Mouse (Mus musculus): ENCODE data around the gene Wdr89. TPM values are rescaled to one million over a fixed set of nuclear protein-coding genes. Genes with fewer than 3 reads are reported as not detected.
A peak's percentile ranks its signal among the peaks of the same experiment; 100 is the strongest.

The Wdr89 gene
- polyA plus RNA-seq, 1 experiment from 2014 or later, result 5.1 TPM

GRCm38 (mm10) chr12:75663646-75664515, 5.5 kb downstream of the Wdr89 start:
- H3K4me1 ChIP-seq, result peaks cover 5% of the 10 kb centered on the region
- 37% methylated on average over 13 of the region's 13 CpGs for WGBS
- H3K9ac ChIP-seq, result no peak overlapping the region
- ATAC-seq (replicated peaks), result no peak
- no peaks in the 10 kb centered on the region for H3K9me3 ChIP-seq
- no peaks in the 10 kb centered on the region for H3K36me3 ChIP-seq (replicated peaks)
- H3K27me3 ChIP-seq (replicated peaks), result no peaks in the 10 kb centered on the region
- H3K27ac ChIP-seq, result no peak overlapping the region
- no peak overlapping the region for H3K4me3 ChIP-seq
- no peak overlapping the region for H3K4me2 ChIP-seq

DNA sequence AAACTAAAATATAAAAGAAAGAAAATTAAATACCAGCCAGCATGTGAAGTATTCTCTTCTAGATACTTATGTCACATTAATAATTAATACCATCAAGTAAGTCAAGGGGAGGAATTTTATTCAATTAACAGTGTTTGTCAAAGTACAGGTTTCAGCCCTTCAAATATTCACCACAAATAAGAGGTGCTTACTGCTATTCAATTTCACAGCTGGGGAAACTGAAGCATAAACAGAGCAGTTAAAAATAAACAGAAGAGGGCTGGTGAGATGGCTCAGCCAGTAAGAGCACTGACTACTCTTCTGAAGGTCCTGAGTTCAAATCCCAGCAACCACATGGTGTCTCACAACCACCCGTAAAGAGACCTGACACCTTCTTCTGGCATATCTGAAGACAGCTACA, 7.0 kb downstream of the Wdr89 start:
- H3K9me3 ChIP-seq, result no peaks in the 10 kb centered on the region
- 96% methylated on average over 1 of the region's 1 CpGs for WGBS
- ATAC-seq (replicated peaks), result no peak

GRCm38 (mm10) chr12:75658403-75658802, 10.9 kb downstream of the Wdr89 start:
- H3K36me3 ChIP-seq (replicated peaks), result no peaks in the 10 kb centered on the region
- no peak overlapping the region for H3K4me2 ChIP-seq
- H3K9ac ChIP-seq, result no peak overlapping the region
- no peaks in the 10 kb centered on the region for H3K9me3 ChIP-seq
- H3K27me3 ChIP-seq (replicated peaks), result no peaks in the 10 kb centered on the region
- no peak overlapping the region for H3K27ac ChIP-seq
- no peak overlapping the region for H3K4me3 ChIP-seq
- no peak for ATAC-seq (replicated peaks)
- H3K4me1 ChIP-seq, result no peaks in the 10 kb centered on the region
- WGBS, result 65% methylated on average over 6 of the region's 6 CpGs

More for the DNA sequence above, 7.0 kb downstream of the Wdr89 start:
- H3K27ac ChIP-seq, result no peak overlapping the region
- H3K4me1 ChIP-seq, result no peaks in the 10 kb centered on the region
- H3K4me2 ChIP-seq, result no peak overlapping the region
- H3K4me3 ChIP-seq, result no peak overlapping the region
- no peak overlapping the region for H3K9ac ChIP-seq
- no peaks in the 10 kb centered on the region for H3K36me3 ChIP-seq (replicated peaks)
- H3K27me3 ChIP-seq (replicated peaks), result no peaks in the 10 kb centered on the region

DNA sequence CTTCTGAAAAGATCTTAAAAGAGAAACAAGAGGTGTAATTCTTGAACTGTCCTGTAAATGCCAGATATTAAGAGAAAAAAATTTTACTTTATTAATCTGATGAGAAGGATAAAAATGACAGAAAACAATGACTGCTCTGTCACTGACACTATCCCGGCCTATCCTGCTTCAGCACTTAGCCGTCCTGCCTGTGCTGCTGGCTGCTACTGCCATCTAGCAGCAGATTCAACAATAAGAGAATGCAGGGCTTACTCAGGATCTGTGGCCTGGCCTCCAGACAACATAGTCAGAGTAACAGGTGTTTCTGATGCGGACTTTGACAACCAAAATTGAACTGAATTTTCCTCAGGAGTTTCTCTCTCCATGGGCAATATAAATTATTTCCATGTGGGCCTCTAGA, 12.8 kb downstream of the Wdr89 start:
- Histone ChIP-seq H3K4me2 (no peak overlapping the region), H3K9ac (no peak overlapping the region), H3K27me3 (replicated peaks) (no peaks in the 10 kb centered on the region), H3K27ac (no peak overlapping the region), H3K9me3 (no peaks in the 10 kb centered on the region), H3K4me1 (no peaks in the 10 kb centered on the region), H3K36me3 (replicated peaks) (no peaks in the 10 kb centered on the region), H3K4me3 (no peak overlapping the region)
- ATAC-seq (replicated peaks), result no peak
- 23% methylated on average over 3 of the region's 3 CpGs for WGBS

- 72% methylated on average over 3 of the region's 3 CpGs for WGBS
- H3K9ac ChIP-seq, result no peak overlapping the region
- no peak overlapping the region for H3K4me3 ChIP-seq
- no peaks in the 10 kb centered on the region for H3K27me3 ChIP-seq (replicated peaks)
- peaks cover 6% of the 10 kb centered on the region for H3K4me1 ChIP-seq
- no peak overlapping the region for H3K4me2 ChIP-seq
- H3K27ac ChIP-seq, result no peak overlapping the region
- no peak for ATAC-seq (replicated peaks)
- no peaks in the 10 kb centered on the region for H3K9me3 ChIP-seq
- H3K36me3 ChIP-seq (replicated peaks), result no peaks in the 10 kb centered on the region
Observed at GRCm38 (mm10) chr12:75654247-75654801, 15.0 kb downstream of the Wdr89 start.

DNA sequence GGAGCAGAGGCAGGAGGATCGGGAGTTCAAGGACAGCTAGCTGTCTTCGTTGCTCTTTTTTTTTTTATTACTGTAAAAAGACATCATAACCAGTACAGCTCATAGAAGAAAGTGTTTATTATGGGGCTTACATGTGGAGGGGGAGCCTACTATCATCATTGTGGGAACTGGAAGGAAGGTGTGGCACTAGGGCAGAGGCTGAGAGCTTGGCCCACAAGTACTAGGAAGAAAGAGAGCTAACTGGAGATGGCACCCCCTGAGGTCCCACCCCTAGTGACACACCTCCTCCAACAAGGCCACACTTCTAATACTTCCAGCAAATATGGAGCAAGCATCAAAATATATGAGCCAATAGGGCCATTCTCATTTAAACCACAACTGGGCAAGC, 19.6 kb downstream of the Wdr89 start:
- no peak overlapping the region; the same call in 1 of the 2 replicates for H3K4me2 ChIP-seq
- peak overlapping the region; percentile 74 for H3K27ac ChIP-seq
- peak; percentile 53 for ATAC-seq (replicated peaks)
- H3K36me3 ChIP-seq (replicated peaks), result no peaks in the 10 kb centered on the region
- WGBS, result 36% methylated on average over 2 of the region's 2 CpGs
- no peak overlapping the region for H3K4me3 ChIP-seq
- H3K9ac ChIP-seq, result no peak overlapping the region
- H3K4me1 ChIP-seq, result peaks cover 16% of the 10 kb centered on the region
- no peaks in the 10 kb centered on the region for H3K9me3 ChIP-seq
- no peaks in the 10 kb centered on the region for H3K27me3 ChIP-seq (replicated peaks)

- Histone ChIP-seq H3K4me1 (peaks cover 16% of the 10 kb centered on the region), H3K4me3 (no peak overlapping the region), H3K9ac (no peak overlapping the region), H3K27ac (peak overlapping the region; percentile 74), H3K27me3 (replicated peaks) (no peaks in the 10 kb centered on the region), H3K9me3 (no peaks in the 10 kb centered on the region), H3K36me3 (replicated peaks) (no peaks in the 10 kb centered on the region), H3K4me2 (no peak overlapping the region; the same call in 1 of the 2 replicates)
- ATAC-seq (replicated peaks), result peak; percentile 94
- WGBS, result 34% methylated on average over 12 of the region's 12 CpGs
Observed at GRCm38 (mm10) chr12:75649058-75649705, 20.2 kb downstream of the Wdr89 start.

DNA sequence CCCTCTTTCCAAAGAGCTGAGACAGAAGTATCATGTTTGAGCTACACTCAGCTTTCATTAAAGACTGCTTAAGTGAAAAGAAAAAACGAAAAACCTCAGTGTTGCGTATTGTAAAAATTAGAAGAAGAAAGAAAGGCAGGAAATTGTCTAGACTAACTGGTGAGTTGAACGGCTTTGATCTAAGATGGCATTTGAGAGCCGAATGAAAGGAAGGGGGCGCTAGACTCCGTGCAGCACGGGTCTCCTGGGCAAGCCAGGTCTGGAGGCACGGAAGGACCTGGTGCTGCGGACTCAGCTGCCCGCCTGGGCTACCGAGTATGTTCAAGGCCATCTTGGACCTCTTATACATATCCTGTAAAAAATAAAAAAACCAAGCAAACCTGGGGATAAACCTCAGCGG, 21.1 kb downstream of the Wdr89 start:
- no peaks in the 10 kb centered on the region for H3K36me3 ChIP-seq (replicated peaks)
- ATAC-seq (replicated peaks), result no peak
- 58% methylated on average over 12 of the region's 12 CpGs for WGBS
- H3K4me1 ChIP-seq, result peaks cover 16% of the 10 kb centered on the region
- no peaks in the 10 kb centered on the region for H3K27me3 ChIP-seq (replicated peaks)
- no peak overlapping the region for H3K4me2 ChIP-seq
- no peaks in the 10 kb centered on the region for H3K9me3 ChIP-seq
- H3K27ac ChIP-seq, result peak overlapping the region; percentile 74
- H3K4me3 ChIP-seq, result no peak overlapping the region
- H3K9ac ChIP-seq, result no peak overlapping the region

GRCm38 (mm10) chr12:75647663-75648062, 21.7 kb downstream of the Wdr89 start:
- Histone ChIP-seq H3K4me3 (no peak overlapping the region), H3K27me3 (replicated peaks) (no peaks in the 10 kb centered on the region), H3K9ac (no peak overlapping the region), H3K4me1 (peaks cover 16% of the 10 kb centered on the region), H3K36me3 (replicated peaks) (no peaks in the 10 kb centered on the region), H3K9me3 (no peaks in the 10 kb centered on the region), H3K4me2 (no peak overlapping the region), H3K27ac (no peak overlapping the region)
- ATAC-seq (replicated peaks), result no peak
- WGBS, result 93% methylated on average over 2 of the region's 2 CpGs

DNA sequence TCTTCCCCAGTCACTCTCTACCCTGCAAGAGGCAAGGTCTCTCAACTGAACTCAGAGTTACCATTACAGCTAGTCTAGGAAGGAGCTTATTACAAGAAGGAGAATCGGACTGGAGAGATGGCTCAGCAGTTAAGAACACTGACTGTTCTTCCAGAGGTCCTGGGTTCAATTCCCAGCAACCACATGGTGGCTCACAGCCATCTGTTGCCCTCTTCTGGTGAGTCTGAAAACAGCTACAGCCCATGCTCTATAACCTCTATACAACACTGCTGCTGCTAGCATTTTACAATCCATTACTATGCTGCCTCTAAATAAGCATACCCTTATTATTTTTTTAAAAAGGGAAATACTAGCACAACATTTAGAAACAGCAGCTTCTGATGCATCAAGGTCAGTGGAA, 23.6 kb downstream of the Wdr89 start:
- Histone ChIP-seq H3K9me3 (no peaks in the 10 kb centered on the region), H3K4me2 (no peak overlapping the region), H3K4me3 (no peak overlapping the region), H3K27me3 (replicated peaks) (no peaks in the 10 kb centered on the region), H3K36me3 (replicated peaks) (no peaks in the 10 kb centered on the region), H3K9ac (no peak overlapping the region), H3K27ac (no peak overlapping the region), H3K4me1 (peaks cover 16% of the 10 kb centered on the region)
- no peak for ATAC-seq (replicated peaks)
- 96% methylated on average over 1 of the region's 1 CpGs for WGBS

- no peak overlapping the region for H3K9ac ChIP-seq
- H3K4me2 ChIP-seq, result no peak overlapping the region
- no peak overlapping the region for H3K27ac ChIP-seq
- no peaks in the 10 kb centered on the region for H3K36me3 ChIP-seq (replicated peaks)
- no peak for ATAC-seq (replicated peaks)
- no peaks in the 10 kb centered on the region for H3K27me3 ChIP-seq (replicated peaks)
- H3K9me3 ChIP-seq, result no peaks in the 10 kb centered on the region
- 100% methylated on average over 1 of the region's 1 CpGs for WGBS
- no peak overlapping the region for H3K4me3 ChIP-seq
- H3K4me1 ChIP-seq, result no peaks in the 10 kb centered on the region
Observed at GRCm38 (mm10) chr12:75641726-75642125, 27.6 kb downstream of the Wdr89 start.

DNA sequence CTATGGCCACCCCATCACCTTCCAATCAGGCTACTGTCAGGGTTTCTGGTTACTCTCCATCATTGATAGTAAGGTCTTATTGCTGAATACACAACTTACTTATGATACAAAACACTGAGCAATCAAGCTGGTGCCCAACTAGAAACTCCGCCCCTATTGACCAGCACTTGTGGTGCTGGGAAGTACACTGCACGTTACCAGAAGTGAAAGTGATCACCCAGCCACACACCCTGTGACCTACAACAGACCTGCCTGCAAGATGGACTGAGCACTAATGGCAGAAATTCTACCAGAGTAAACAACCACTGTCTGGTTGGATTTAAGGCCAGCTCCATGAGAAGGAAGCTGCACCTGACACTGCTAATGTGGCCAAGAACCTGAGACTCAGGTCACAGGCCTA, 31.0 kb downstream of the Wdr89 start:
- Histone ChIP-seq H3K4me2 (no peak overlapping the region), H3K9ac (no peak overlapping the region), H3K27ac (no peak overlapping the region), H3K4me1 (no peaks in the 10 kb centered on the region), H3K36me3 (replicated peaks) (no peaks in the 10 kb centered on the region), H3K9me3 (no peaks in the 10 kb centered on the region), H3K27me3 (replicated peaks) (no peaks in the 10 kb centered on the region), H3K4me3 (no peak overlapping the region)
- ATAC-seq (replicated peaks), result no peak
- 92% methylated on average over 2 of the region's 2 CpGs for WGBS
